Mouse (Mus musculus): ENCODE results near the gene Zkscan17. TPM values are rescaled to one million over a fixed set of nuclear protein-coding genes. Genes with fewer than 3 reads are reported as not detected.
A peak's percentile ranks its signal among the peaks of the same experiment; 100 is the strongest.

Gene Zkscan17
- total and polyA plus RNA-seq, 3 experiments = 8.9 to 49.9 (median 36.8) TPM

GRCm38 (mm10) chr11:59505351-59505838, 21.2 kb downstream of the Zkscan17 start:
- dilution Hi-C loops (cut with MboI; ENCODE audit: extremely low pct_ligation_motif_present, extremely low pct_unique_long_range_greater_than_20kb, low sequenced_read_pairs) = no loop called here
- Histone ChIP-seq H3K9me3 (replicated peaks; ENCODE audit: low read length) (no peaks in the 10 kb centered on the region), H3K79me2 (replicated peaks; ENCODE audit: control insufficient read depth, extremely low read depth, insufficient read depth, poor library complexity, severe bottlenecking) (peaks cover 2% of the 10 kb centered on the region; the same call in 1 of the 2 replicates), H3K4me2 (ENCODE audit: insufficient read depth, low read depth, poor library complexity, severe bottlenecking) (peak overlapping the region; percentile 87), H3K27ac (ENCODE audit: insufficient read depth, low read depth) (no peak overlapping the region), H3K9ac (ENCODE audit: insufficient read depth, low read depth) (peak overlapping the region; percentile 89), H3K27me3 (replicated peaks) (no peaks in the 10 kb centered on the region), H3K4me3 (replicated peaks in 1 of 3; ENCODE audit: low read depth in 2 of 3, low read length in 2 of 3, poor library complexity in 1 of 3) (peak overlapping the region; percentile 76 to 100 (median 80)), H3K4me1 (ENCODE audit: control insufficient read depth in 1 of 2, insufficient read depth in 2 of 2) (peaks cover 4 to 57% of the 10 kb centered on the region in 2 experiments; a peak in 3 of 4 replicates), H3K36me3 (replicated peaks in 1 of 2; ENCODE audit: control insufficient read depth in 1 of 2, insufficient read depth in 1 of 2, low read length in 1 of 2) (peaks cover 37 to 65% of the 10 kb centered on the region in 2 experiments)
- TF ChIP-seq POLR2AphosphoS2 (IDR thresholded peaks at IDR 0.05; ENCODE audit: low read depth, low read length) = peak; percentile 67; the same call in 1 of the 2 replicates
- TF ChIP-seq BHLHE40 (IDR thresholded peaks at IDR 0.05; ENCODE audit: low read depth, low read length) = peak; percentile 31; the same call in 1 of the 2 replicates
- no peak for TF ChIP-seq RAD21 (IDR thresholded peaks at IDR 0.05; ENCODE audit: low read depth, low read length)
- peak; percentile 44; the same call in 1 of the 2 replicates for TF ChIP-seq ELF1 (IDR thresholded peaks at IDR 0.05; ENCODE audit: low read depth, low read length)
- TF ChIP-seq SIN3A (IDR thresholded peaks at IDR 0.05; ENCODE audit: low read length) = peak; percentile 89
- TF ChIP-seq IRF4 (IDR thresholded peaks at IDR 0.05; ENCODE audit: low read depth, low read length) = peak; percentile 19; the same call in 1 of the 2 replicates
- TF ChIP-seq ZNF384 (IDR thresholded peaks at IDR 0.05; ENCODE audit: low read depth, low read length) = no peak
- TF ChIP-seq USF2 (conservative IDR thresholded peaks at IDR 0.05; ENCODE audit: low read depth, low read length) = no peak
- no peak for TF ChIP-seq GABPA (IDR thresholded peaks at IDR 0.05; ENCODE audit: insufficient replicate concordance, low read depth, low read length)
- no peak for TF ChIP-seq PAX5 (IDR thresholded peaks at IDR 0.05; ENCODE audit: low read length)
- no peak for TF ChIP-seq MAFK (IDR thresholded peaks at IDR 0.05; ENCODE audit: insufficient replicate concordance, low read length)
- no peak for TF ChIP-seq ZKSCAN1 (IDR thresholded peaks at IDR 0.05; ENCODE audit: borderline replicate concordance, low read depth, low read length)
- TF ChIP-seq HCFC1 (IDR thresholded peaks at IDR 0.05; ENCODE audit: low read depth, low read length) = peak; percentile 35; the same call in 1 of the 2 replicates
- no peak for TF ChIP-seq JUN (IDR thresholded peaks at IDR 0.05; ENCODE audit: insufficient read depth, low read depth, low read length)
- TF ChIP-seq MAX (IDR thresholded peaks at IDR 0.05; ENCODE audit: low read length) = peak; percentile 75
- TF ChIP-seq UBTF (IDR thresholded peaks at IDR 0.05; ENCODE audit: low read depth, low read length) = no peak
- TF ChIP-seq ZC3H11A (IDR thresholded peaks at IDR 0.05; ENCODE audit: low read depth, low read length) = no peak
- TF ChIP-seq NELFE (IDR thresholded peaks at IDR 0.05; ENCODE audit: low read depth, low read length) = peak; percentile 67; the same call in 1 of the 2 replicates
- TF ChIP-seq ZMIZ1 (IDR thresholded peaks at IDR 0.05; ENCODE audit: low read depth, low read length) = peak; percentile 57
- no peak for TF ChIP-seq USF1 (IDR thresholded peaks at IDR 0.05; ENCODE audit: low read depth, low read length)
- TF ChIP-seq RCOR1 (conservative IDR thresholded peaks at IDR 0.05; ENCODE audit: low read depth, low read length) = no peak
- TF ChIP-seq CTCF (conservative IDR thresholded peaks at IDR 0.05 in 1 of 2, IDR thresholded peaks at IDR 0.05 in 1 of 2; ENCODE audit: low read depth in 2 of 2, low read length in 2 of 2) = no peak
- peak; percentile 85; the same call in 1 of the 2 replicates for TF ChIP-seq MAZ (IDR thresholded peaks at IDR 0.05; ENCODE audit: low read depth, low read length)
- TF ChIP-seq JUND (conservative IDR thresholded peaks at IDR 0.05; ENCODE audit: low read depth, low read length) = no peak
- TF ChIP-seq SMC3 (IDR thresholded peaks at IDR 0.05; ENCODE audit: low read depth, low read length) = no peak
- TF ChIP-seq POLR2A (IDR thresholded peaks at IDR 0.05; ENCODE audit: low read depth, low read length) = peak; percentile 73
- peak; percentile 50; the same call in 1 of the 2 replicates for TF ChIP-seq NRF1 (IDR thresholded peaks at IDR 0.05; ENCODE audit: low read depth, low read length)
- no peak for TF ChIP-seq E2F4 (IDR thresholded peaks at IDR 0.05; ENCODE audit: insufficient replicate concordance, low read depth, low read length)
- peak; percentile 38; the same call in 1 of the 2 replicates for TF ChIP-seq MYC (IDR thresholded peaks at IDR 0.05; ENCODE audit: low read depth, low read length)
- TF ChIP-seq MEF2A (IDR thresholded peaks at IDR 0.05; ENCODE audit: borderline replicate concordance, low read depth, low read length) = peak; percentile 53
- no peak for TF ChIP-seq CHD1 (IDR thresholded peaks at IDR 0.05; ENCODE audit: low read depth, low read length)
- TF ChIP-seq MXI1 (IDR thresholded peaks at IDR 0.05; ENCODE audit: low read depth, low read length) = peak; percentile 87; the same call in 1 of the 2 replicates
- no peak for TF ChIP-seq EP300 (IDR thresholded peaks at IDR 0.05; ENCODE audit: low read length)
- TF ChIP-seq ETS1 (conservative IDR thresholded peaks at IDR 0.05; ENCODE audit: low read depth, low read length) = no peak
- no peak for TF ChIP-seq KAT2A (IDR thresholded peaks at IDR 0.05; ENCODE audit: insufficient replicate concordance, low read length)
- TF ChIP-seq CHD2 (IDR thresholded peaks at IDR 0.05; ENCODE audit: low read length) = 0 out of 2 replicates have a peak, but pooled peaks have one; percentile 32
- TF ChIP-seq TBP (conservative IDR thresholded peaks at IDR 0.05; ENCODE audit: low read depth, low read length) = 0 out of 2 replicates have a peak, but pooled peaks have one; percentile 43
- TF ChIP-seq TCF12 (IDR thresholded peaks at IDR 0.05; ENCODE audit: low read depth, low read length) = peak; percentile 66; the same call in 1 of the 2 replicates
- peak; percentile 73 for DNase-seq (ENCODE audit: extremely low read depth)
- in situ Hi-C loops (cut with MboI; ENCODE audit: low pct_ligation_motif_present, low pct_unique_long_range_greater_than_20kb, low sequenced_read_pairs) = no loop called here
